Mouse (Mus musculus) retina, postnatal 7 days (tissue): ENCODE measurements at regions not wholly inside any gene's neighbourhood (a gene's known extent, or its start where the extent isn't known, plus 50 kb on each side); places are given as distances from the start of the nearest gene placed in this dataset.

Experiments
- DNase-seq: peaks from one replicate; pipeline ENCODE4 v3.0.0-alpha.2; 2012; ENCODE audit warnings: low read depth, low spot score

GRCm38 (mm10) chr11:22692281-22692857 is 168.4 kb downstream of the B3gnt2 start:
- peak; percentile 33 for DNase-seq

- DNase-seq: no peak
Observed at GRCm38 (mm10) chr11:22692941-22693341, 167.8 kb downstream of the B3gnt2 start.

- DNase-seq: no peak
Observed at GRCm38 (mm10) chr11:22693376-22693775, 167.4 kb downstream of the B3gnt2 start.

GRCm38 (mm10) chr11:22693984-22694383 is 166.8 kb downstream of the B3gnt2 start:
- DNase-seq: no peak

GRCm38 (mm10) chr11:22694829-22695228 is 165.9 kb downstream of the B3gnt2 start:
- DNase-seq: no peak

- DNase-seq: no peak
Observed at GRCm38 (mm10) chr11:22695237-22695636, 165.5 kb downstream of the B3gnt2 start.

- DNase-seq: peak; percentile 46
Observed at GRCm38 (mm10) chr11:22698057-22698941, 162.5 kb downstream of the B3gnt2 start.

- DNase-seq: no peak
Observed at GRCm38 (mm10) chr11:22706082-22706481, 154.7 kb downstream of the B3gnt2 start.
